Mouse (Mus musculus) CD4-positive, CD25-positive, alpha-beta regulatory T cell, adult 4 months (primary cell): ENCODE data around the gene Hsf4. TPM values are rescaled to one million over a fixed set of nuclear protein-coding genes. Genes with fewer than 3 reads are reported as not detected.
A peak's percentile ranks its signal among the peaks of the same experiment; 100 is the strongest.

Source experiments
- ATAC-seq: one replicate; pipeline ENCODE4 v1.8.0; 2017
- polyA plus RNA-seq, 2 experiments: library from polyadenylated mRNA; unstranded; fragments of 100-300 nt; shearing (Covaris generic); gene quantifications; one replicate each; pipeline ENCODE4 v1.2.1; 2017

The Hsf4 gene
- polyA plus RNA-seq, 2 experiments from 2014 or later: 0.26 to 0.39 TPM

DNA sequence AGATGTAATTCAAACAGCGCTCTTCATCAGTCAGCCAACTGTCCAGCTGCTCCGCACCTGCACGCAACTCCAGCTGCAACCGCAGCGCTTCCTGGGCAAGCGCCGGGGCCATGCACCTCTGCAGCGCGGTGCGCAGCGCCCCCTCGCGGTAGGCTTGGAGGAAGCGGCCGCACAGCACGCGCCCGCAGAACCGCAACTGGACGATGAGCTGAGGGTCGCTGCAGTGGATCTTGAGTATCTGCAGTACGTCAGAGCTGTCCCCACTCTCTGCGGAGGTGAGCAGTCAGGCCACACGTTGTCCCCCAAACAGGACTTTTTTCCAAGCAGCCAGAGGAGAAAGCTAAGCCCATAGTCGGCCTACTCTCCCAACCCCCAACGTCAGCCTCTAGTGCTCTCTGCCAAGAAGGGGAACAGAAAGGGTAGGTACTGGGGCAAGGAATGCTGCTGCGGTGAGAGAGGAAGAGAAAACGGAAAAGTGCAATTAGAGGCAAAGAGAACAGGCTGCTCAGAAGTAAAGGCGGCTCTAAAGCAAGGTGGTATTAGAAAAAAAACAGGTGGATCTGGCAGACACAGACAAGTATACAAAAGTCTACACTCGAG is 9.8 kb upstream of the Hsf4 start:
- ATAC-seq: peak; percentile 38

- no peak for ATAC-seq
These were observed 9.1 kb upstream of the Hsf4 start for GRCm38 (mm10) chr8:105260371-105261099.

DNA sequence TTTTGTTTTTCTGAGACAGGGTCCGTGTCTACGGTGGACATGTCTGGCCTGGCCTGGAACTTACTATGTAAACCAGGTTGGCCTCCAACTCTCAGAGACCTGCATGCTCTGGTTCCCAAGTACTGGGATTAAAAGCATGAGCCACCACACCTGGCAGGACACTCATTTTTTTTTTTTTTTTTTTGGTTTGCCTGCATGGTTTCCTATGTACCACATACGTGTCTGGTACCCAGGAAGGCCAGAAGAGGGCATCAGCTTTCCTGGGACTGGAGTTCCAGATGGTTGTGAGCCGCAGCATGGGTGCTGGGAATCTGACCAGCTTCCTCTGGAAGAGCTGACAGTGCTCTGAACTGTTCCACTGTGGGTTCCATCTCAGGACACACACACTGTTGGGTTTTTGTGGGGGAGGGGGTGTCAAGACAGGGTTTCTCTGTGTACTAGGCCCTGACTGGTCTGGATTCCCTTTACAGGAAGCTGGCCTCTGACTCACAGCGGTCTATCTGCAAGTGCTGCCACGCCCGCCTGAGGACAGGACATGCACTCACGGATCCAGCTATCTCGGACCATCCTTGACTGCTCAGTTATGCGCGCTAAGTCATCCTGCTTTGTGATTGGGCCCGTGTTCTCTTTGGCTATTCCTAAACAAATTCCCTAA is 8.1 kb upstream of the Hsf4 start:
- ATAC-seq: no peak

- ATAC-seq: no peak
These were observed 6.2 kb upstream of the Hsf4 start for GRCm38 (mm10) chr8:105263244-105263912.

DNA sequence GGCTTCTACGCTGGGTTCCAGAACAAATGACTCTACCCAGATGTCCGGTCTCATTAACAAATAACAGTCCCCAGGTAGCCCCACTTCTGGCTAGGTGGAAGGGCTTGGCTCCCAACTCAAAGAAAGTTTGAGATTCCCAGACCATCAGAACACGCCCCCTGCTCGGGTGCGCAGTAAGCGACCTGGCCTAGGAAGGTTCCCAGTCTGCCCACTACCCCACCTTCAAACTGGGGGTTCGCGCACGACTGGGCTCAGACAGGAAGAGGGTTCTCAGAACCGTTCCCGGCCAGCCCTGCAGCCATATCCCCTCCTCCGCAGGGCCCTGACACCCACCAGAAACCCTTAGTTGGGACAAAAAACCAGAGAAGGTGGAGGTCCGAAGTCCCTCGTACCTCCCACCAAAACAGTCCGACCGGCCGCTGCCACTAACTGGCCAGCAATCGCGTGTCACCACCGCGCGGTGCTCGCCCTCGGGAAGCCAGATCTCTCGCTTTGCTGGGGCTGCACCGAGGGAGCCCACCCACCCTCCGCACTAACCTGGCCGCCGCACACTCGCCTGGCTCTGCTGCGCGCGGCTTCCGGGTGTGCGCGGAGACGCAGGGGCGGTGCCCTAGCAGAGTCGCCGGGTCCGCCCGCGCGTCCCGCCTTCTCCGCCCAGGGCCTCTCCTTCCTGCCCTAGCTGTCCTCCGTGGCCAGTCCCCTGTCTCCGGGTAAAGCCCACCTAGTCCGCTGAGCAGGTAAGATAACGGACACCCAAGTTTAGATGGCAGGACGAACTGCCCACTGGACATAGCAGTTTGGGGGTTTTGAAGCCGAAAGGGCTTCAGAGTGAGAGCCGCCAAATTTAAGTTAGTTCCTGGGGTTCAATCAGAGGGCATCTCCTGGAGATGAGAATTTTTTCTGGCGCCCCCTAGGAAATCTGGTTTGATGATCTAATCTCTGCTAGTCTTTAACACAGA is 5.3 kb upstream of the Hsf4 start, which contains the start of the genes Tradd and Fbxl8:
Gene Tradd, minus strand, starts transcription at position 586 of the 959 bp plus-strand sequence.
Gene Fbxl8, plus strand, starts transcription at position 625 of the 959 bp plus-strand sequence.
- peak; percentile 72 for ATAC-seq

GRCm38 (mm10) chr8:105265128-105265527 is 4.5 kb upstream of the Hsf4 start:
- ATAC-seq: peak; percentile 78

- peak; percentile 36 for ATAC-seq
These were observed 2.8 kb upstream of the Hsf4 start for GRCm38 (mm10) chr8:105266775-105267174.

DNA sequence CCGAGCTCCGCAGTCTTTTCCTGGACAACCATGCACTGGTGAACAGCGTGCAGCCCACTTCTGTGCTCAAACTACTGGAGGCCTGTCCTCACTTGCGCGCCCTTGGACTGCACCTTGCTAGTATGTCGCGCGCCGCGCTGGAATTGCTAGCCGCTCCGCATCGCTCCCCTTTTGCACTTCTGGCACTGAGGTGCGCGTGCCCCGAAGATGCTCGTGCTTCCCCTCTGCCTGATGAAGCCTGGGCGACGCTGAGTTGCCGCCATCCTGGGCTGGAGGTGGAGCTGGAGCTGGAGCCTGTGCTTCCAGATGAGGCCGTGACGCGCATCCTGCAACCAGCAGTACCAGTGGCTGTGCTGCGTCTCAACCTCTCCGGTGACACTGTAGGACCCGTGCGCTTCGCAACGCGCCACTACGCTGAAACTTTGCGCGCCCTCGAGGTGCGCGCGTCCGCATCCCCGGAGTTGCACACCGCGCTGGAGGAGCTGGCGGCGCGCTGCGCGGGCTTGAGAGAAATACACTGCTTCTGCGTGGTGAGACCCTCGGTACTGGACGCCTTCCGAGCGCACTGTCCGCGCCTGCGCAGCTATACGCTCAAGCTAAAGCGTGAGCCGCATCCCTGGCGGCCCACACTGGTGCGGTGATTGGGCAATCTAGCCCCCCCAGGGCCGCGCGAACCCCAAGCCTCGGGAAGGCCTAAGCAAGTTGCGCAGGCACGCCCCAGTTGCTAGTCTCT is 1.1 kb upstream of the Hsf4 start:
- ATAC-seq: no peak

- no peak for ATAC-seq
These were observed 534 bp upstream of the Hsf4 start for GRCm38 (mm10) chr8:105269075-105269458.

DNA sequence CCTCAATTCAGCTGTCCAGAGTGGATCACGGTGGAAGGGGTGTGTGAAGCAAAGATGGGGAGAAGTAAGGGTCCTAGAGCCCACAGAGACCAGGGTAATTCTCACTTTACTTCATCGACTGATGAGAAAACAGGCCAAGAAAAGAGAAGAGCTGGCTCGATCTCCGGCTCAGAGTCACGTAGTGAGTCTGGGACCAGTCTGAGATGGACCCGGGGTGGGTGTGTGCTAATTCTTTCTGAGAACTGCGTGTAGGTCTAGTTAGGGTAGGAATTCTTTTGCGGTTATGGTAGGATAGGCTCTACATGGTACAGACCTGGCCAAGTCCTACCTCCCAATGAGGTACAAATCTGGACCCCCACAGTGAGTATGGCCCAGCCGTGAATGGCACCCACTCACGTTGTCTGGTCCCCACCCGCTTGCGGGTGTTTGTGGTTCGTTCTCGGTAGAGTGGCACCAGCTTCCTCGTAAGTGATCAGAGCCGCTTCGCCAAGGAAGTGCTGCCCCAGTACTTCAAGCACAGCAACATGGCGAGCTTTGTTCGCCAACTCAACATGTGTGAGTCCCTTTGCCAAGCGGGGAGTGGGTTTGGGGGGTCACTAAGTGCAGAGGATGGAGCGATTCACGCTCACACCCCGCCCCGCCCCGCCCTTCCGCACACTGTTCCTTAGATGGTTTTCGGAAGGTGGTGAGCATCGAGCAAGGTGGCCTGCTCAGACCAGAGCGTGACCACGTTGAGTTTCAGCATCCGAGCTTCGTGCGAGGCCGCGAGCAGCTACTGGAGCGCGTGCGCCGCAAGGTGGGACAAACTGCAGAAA is 707 bp downstream of the Hsf4 start:
- no peak for ATAC-seq

DNA sequence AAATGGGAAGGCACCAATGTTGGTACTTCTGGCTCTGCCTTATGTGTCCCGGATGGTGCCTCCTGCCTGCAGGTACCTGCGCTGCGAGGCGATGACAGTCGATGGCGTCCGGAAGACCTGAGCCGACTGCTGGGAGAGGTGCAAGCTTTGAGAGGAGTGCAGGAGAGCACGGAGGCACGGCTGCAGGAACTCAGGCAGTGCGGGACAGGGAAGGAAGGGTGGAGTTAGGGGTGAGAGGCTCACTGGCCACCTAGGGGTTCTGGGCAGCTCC is 1.2 kb downstream of the Hsf4 start:
- no peak for ATAC-seq

DNA sequence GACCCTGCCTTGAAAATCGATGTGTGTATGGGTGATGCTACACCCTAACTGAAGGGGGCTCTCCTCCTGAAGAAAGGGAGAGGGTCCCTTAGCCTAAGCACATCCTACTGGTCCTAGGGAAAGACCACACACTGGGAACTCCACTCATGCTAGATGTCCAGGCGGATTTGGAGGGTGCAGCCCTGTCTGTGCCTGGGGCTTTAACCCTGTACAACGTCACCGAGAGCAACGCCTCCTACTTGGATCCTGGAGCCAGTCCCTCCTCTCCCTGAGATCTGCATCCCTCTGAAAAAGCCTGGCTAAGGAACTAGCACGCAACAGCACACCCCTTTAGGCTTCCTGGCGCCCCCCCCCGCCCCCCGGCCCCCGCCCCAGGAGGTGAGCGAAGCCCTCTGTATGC is 5.8 kb downstream of the Hsf4 start:
- ATAC-seq: no peak

DNA sequence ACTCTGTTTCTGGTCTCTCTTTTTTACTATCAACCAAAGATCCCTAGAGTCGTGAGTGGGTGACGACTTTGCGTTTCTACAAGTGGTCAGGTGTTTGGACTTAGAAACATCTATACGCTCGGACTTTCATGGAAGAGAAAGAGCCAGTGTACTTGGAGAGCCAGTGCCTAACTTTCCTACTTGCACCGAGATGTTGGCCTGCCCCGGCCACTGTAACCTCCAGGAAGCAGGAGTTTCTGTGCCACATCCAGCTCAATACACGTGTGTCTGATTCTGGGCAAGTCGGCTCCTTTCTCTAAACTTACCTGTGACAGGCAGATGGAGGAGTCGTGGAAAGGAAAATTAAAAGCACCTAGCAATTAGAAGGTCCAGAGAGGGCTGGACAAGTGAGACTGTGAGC is 6.2 kb downstream of the Hsf4 start, which contains the start of gene Nol3:
Gene Nol3, plus strand, starts transcription at position 301 of the 400 bp plus-strand sequence.
- ATAC-seq: no peak

- ATAC-seq: no peak
These were observed 6.9 kb downstream of the Hsf4 start for GRCm38 (mm10) chr8:105276292-105277120.

- peak; percentile 71 for ATAC-seq
These were observed 9.3 kb downstream of the Hsf4 start for GRCm38 (mm10) chr8:105278911-105279334.

GRCm38 (mm10) chr8:105280567-105280966 is 11.0 kb downstream of the Hsf4 start:
- ATAC-seq: no peak

- no peak for ATAC-seq
These were observed 12.2 kb downstream of the Hsf4 start for GRCm38 (mm10) chr8:105281821-105282220.

DNA sequence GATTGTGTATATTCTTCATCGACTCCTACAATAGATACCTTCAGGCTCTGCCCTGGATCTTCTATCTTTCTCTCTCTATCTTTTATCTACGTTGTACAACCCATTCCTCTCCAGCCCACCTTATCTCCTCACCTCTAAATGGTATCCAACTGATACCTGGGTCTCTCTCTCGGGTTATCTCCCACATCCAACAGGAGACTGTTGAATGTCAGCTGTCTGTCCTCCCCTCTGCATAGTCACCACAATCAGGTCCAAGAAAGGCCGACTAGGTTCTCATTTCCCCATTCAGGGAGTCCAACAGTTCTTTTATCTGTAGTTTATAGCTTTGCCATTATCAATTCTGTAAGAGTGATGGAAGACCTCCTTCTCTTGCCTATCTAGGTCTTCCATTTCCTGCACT is 12.6 kb downstream of the Hsf4 start:
- no peak for ATAC-seq

- peak; percentile 72 for ATAC-seq
These were observed 13.5 kb downstream of the Hsf4 start for GRCm38 (mm10) chr8:105283074-105283473.

GRCm38 (mm10) chr8:105285514-105285913 is 15.9 kb downstream of the Hsf4 start:
- ATAC-seq: no peak
